Mouse (Mus musculus) lung, embryonic 14.5 days (tissue): ENCODE data around the gene Atf6. TPM values are rescaled to one million over a fixed set of nuclear protein-coding genes. Genes with fewer than 3 reads are reported as not detected.

Source experiments
- ATAC-seq: fragments of 200-750 bp; cut with Nextera tagmentation; 2 replicates; pipeline ENCODE4 v1.8.0; 2017; ENCODE audit warnings: mild to moderate bottlenecking, moderate TSS enrichment, moderate library complexity; ENCODE audit not compliant: insufficient read depth
- DNase-seq: peaks from one replicate; pipeline ENCODE4 v3.0.0-alpha.2; 2015
- H3K27ac ChIP-seq: fragments of 300-500 bp; sonication (generic); 2 replicates; pipeline ENCODE4 v1.5.1; 2014; ENCODE audit warnings: low read depth, mild to moderate bottlenecking, moderate library complexity
- H3K27me3 ChIP-seq: fragments of 300-500 bp; sonication (generic); 2 replicates; pipeline ENCODE4 v1.6.1; 2014; ENCODE audit warnings: low read length, control low read depth; ENCODE audit not compliant: insufficient read depth
- H3K36me3 ChIP-seq: fragments of 300-500 bp; sonication (generic); 2 replicates; pipeline ENCODE4 v1.6.1; 2014; ENCODE audit warnings: control low read depth; ENCODE audit not compliant: insufficient read depth
- H3K4me1 ChIP-seq: fragments of 300-500 bp; sonication (generic); 2 replicates; pipeline ENCODE4 v1.6.1; 2014; ENCODE audit warnings: antibody characterized with exemption, control low read depth; ENCODE audit not compliant: insufficient read depth
- H3K4me2 ChIP-seq: fragments of 300-500 bp; sonication (generic); 2 replicates; pipeline ENCODE4 v1.6.1; 2014; ENCODE audit warnings: mild to moderate bottlenecking
- H3K4me3 ChIP-seq: fragments of 300-500 bp; sonication (generic); 2 replicates; pipeline ENCODE4 v1.5.1; 2014; ENCODE audit warnings: low read depth, low read length
- H3K9ac ChIP-seq: fragments of 300-500 bp; sonication (generic); 2 replicates; pipeline ENCODE4 v1.6.1; 2014
- H3K9me3 ChIP-seq: fragments of 300-500 bp; sonication (generic); 2 replicates; pipeline ENCODE4 v1.6.1; 2016; ENCODE audit warnings: low read depth, low read length, control low read depth
- CTCF ChIP-seq: IDR thresholded peaks from 2 replicates; pipeline ENCODE4 v1.5.1; 2016; ENCODE audit warnings: antibody characterized with exemption, low read depth
- WGBS: fragments of 180-500 bp; shearing (Covaris S2); extraction: QIAGEN DNeasy Blood & Tissue Kit; methylation state at CpG from one replicate; pipeline ENCODE4 v1.1.7; 2014; 5-methylcytosine and 5-hydroxymethylcytosine counted together
- polyA plus RNA-seq: library from polyadenylated mRNA; unstranded; fragments of >200 nt; fragmentation: Nextera tagmentation; extraction: Ambion mirVana; gene quantifications from 2 replicates; pipeline ENCODE4 v1.2.1, GENCODE M21; 2014

Atf6 gene
- polyA plus RNA-seq, 1 experiment from 2014 or later: 9.9 TPM

DNA sequence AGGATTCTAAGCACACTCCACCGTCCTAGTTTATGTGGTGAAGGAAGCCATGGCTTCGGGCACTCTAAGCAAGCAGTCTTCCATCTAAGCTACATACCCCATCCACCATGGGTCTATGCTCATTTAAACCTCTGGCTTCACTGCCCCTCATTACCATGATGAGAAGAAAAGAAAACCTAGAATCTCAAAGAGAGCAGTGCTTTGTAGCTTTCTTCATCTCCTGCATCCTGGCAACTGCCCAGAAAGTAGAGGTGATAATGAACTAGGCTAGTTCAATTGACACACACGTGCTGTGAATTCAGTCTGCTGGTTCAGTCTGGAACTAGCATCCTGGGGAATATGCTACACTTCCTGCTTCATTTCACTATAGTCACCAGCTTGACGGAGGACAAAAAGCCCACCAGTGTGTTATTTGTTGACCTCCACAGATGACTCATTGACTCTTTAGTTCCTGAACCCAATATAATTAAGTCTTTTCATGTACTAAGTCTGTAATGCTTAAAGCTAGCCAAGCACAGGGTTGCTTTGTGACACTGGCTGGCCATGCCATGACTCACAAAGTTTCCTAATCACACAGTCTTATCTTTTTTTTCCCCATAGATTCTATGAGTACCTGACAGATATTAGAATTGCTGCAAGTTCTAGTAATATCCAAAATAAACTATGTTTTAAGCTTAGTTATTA lies 162.5 kb downstream of the Atf6 start:
- Histone ChIP-seq H3K9me3 (no peaks in the 10 kb centered on the region), H3K4me1 (no peaks in the 10 kb centered on the region), H3K27me3 (no peaks in the 10 kb centered on the region), H3K4me3 (no peak overlapping the region), H3K36me3 (no peaks in the 10 kb centered on the region), H3K9ac (no peak overlapping the region), H3K4me2 (no peak overlapping the region), H3K27ac (no peak overlapping the region)
- 70% methylated on average over 4 of the region's 4 CpGs for WGBS
- DNase-seq (no peak), ATAC-seq (no peak)
- no peak for TF ChIP-seq CTCF

DNA sequence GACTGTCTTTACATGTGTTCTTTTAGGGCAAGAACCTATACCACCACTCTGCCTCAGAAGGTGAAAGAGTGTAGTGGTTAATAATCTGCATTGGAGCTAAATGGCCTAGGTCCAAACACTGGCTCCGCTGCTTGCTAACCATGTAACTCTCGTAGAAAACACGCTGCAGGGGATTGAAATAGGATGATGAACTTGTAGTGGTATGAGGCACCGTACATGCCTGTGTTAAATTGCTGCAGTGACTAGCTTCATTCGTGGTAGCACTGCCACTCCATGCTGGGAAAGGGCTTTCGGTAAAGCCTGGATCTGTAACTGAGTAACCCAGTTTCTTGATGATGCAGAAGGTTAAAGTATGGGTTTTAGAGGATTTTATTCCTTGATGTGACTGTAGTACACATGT lies 163.5 kb downstream of the Atf6 start:
- H3K27ac ChIP-seq: no peak overlapping the region
- ATAC-seq: no peak

GRCm38 (mm10) chr1:170702958-170703357 lies 164.6 kb downstream of the Atf6 start:
- no peak for TF ChIP-seq CTCF
- WGBS: 78% methylated on average over 6 of the region's 6 CpGs
- no peaks in the 10 kb centered on the region for H3K27me3 ChIP-seq
- no peak overlapping the region for H3K4me3 ChIP-seq
- H3K36me3 ChIP-seq: no peaks in the 10 kb centered on the region
- ATAC-seq (no peak), DNase-seq (no peak)
- no peak overlapping the region for H3K9ac ChIP-seq
- H3K27ac ChIP-seq: no peak overlapping the region
- H3K9me3 ChIP-seq: no peaks in the 10 kb centered on the region
- no peak overlapping the region for H3K4me2 ChIP-seq
- no peaks in the 10 kb centered on the region for H3K4me1 ChIP-seq

More for the DNA sequence above, 163.5 kb downstream of the Atf6 start:
- TF ChIP-seq CTCF: no peak
- 93% methylated on average over 6 of the region's 6 CpGs for WGBS
- Histone ChIP-seq H3K9me3 (no peaks in the 10 kb centered on the region), H3K36me3 (no peaks in the 10 kb centered on the region), H3K27me3 (no peaks in the 10 kb centered on the region), H3K4me1 (no peaks in the 10 kb centered on the region), H3K4me3 (no peak overlapping the region), H3K4me2 (no peak overlapping the region), H3K9ac (no peak overlapping the region)
- no peak for DNase-seq

- Histone ChIP-seq H3K36me3 (no peaks in the 10 kb centered on the region), H3K4me1 (no peaks in the 10 kb centered on the region), H3K9ac (no peak overlapping the region), H3K27ac (no peak overlapping the region), H3K4me2 (no peak overlapping the region), H3K4me3 (no peak overlapping the region), H3K27me3 (no peaks in the 10 kb centered on the region), H3K9me3 (no peaks in the 10 kb centered on the region)
- no peak for TF ChIP-seq CTCF
- ATAC-seq: no peak
- no peak for DNase-seq
- 87% methylated on average over 2 of the region's 2 CpGs for WGBS
These were observed 165.3 kb downstream of the Atf6 start for GRCm38 (mm10) chr1:170702263-170702662.

- Histone ChIP-seq H3K27ac (no peak overlapping the region), H3K4me2 (no peak overlapping the region), H3K36me3 (no peaks in the 10 kb centered on the region), H3K4me3 (no peak overlapping the region), H3K9me3 (no peaks in the 10 kb centered on the region), H3K9ac (no peak overlapping the region), H3K27me3 (no peaks in the 10 kb centered on the region), H3K4me1 (no peaks in the 10 kb centered on the region)
- no peak for DNase-seq
- no peak for ATAC-seq
- 76% methylated on average over 8 of the region's 8 CpGs for WGBS
- no peak for TF ChIP-seq CTCF
These were observed 166.0 kb downstream of the Atf6 start for GRCm38 (mm10) chr1:170701582-170701981.

GRCm38 (mm10) chr1:170701178-170701577 lies 166.4 kb downstream of the Atf6 start:
- H3K9me3 ChIP-seq: no peaks in the 10 kb centered on the region
- ATAC-seq (no peak), DNase-seq (no peak)
- no peak overlapping the region; the same call in 1 of the 2 replicates for H3K9ac ChIP-seq
- H3K36me3 ChIP-seq: no peaks in the 10 kb centered on the region
- H3K4me2 ChIP-seq: no peak overlapping the region
- no peaks in the 10 kb centered on the region for H3K4me1 ChIP-seq
- no peaks in the 10 kb centered on the region for H3K27me3 ChIP-seq
- H3K27ac ChIP-seq: no peak overlapping the region
- no peak overlapping the region for H3K4me3 ChIP-seq
- WGBS: 59% methylated on average over 3 of the region's 3 CpGs
- TF ChIP-seq CTCF: no peak

- Histone ChIP-seq H3K9ac (no peak overlapping the region), H3K4me3 (no peak overlapping the region), H3K27ac (no peak overlapping the region), H3K36me3 (no peaks in the 10 kb centered on the region), H3K27me3 (no peaks in the 10 kb centered on the region), H3K9me3 (no peaks in the 10 kb centered on the region), H3K4me1 (no peaks in the 10 kb centered on the region), H3K4me2 (no peak overlapping the region)
- TF ChIP-seq CTCF: no peak
- no peak for ATAC-seq
- no peak for DNase-seq
- 80% methylated on average over 3 of the region's 3 CpGs for WGBS
These were observed 167.0 kb downstream of the Atf6 start for GRCm38 (mm10) chr1:170700496-170701027.
